Mouse (Mus musculus): Measurements from ENCODE around the gene Prelid3b.
A peak's percentile ranks its signal among the peaks of the same experiment; 100 is the strongest.

Prelid3b gene

DNA sequence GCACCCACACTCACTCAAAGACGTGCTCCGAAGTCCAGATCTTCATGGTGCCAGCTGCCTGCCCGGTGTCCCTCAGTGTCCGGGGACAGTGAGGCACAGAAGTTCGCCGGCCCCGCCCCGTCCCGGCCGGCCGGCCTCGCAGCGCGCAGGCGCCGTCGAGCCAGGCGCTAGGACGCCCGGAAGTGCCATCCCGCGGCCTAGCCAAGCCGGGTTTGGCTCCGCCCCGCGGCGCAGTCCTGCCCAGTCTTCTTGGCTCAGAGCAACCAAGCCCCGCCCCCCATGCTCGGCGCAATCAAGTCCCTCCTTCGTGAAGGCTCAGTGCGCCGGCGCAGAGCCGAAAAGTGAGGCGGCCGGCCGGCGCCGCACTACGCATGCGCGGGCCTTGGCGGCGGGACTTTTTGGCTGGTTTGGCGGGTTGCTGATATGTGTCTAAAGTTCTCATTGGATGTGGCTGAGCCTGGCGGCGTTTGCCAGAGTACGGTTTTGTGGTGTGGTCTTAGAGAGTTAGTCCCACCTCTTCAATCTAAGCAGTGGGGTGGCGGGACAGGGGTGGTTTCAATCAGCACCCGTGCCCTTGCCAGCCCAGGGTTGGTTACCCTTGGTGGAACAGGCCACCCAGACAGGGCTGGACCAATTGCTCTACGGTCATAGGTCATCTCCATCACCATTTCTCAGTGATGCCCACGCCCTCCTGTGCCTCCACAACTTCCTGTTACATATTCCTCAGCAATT lies at the start of gene Prelid3b:
Gene Prelid3b, minus strand, starts transcription at position 264 of the 732 bp plus-strand sequence.
- DNase-seq (ENCODE audit: low read depth, low spot score): peak; percentile 100

DNA sequence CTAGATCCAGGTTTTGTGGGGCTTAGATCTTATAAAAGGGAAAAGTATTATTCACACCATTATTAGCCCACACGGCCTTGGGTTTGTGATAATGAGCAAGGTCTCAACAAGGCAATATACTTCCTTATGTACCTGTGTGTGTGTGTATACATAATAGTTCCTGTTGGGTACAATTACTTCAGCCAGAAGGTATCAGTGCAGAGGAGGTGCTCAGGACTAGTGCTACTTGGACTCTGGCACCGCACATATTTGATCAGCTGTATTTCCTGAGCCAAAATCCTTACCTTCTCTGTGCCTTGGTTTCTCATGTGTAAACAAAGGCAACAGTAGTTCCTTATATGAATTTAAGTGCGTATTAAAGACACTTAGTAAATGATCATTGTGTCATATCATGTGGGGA lies 49.3 kb upstream of the Prelid3b start:
- no peak for DNase-seq (ENCODE audit: low read depth, low spot score)

DNA sequence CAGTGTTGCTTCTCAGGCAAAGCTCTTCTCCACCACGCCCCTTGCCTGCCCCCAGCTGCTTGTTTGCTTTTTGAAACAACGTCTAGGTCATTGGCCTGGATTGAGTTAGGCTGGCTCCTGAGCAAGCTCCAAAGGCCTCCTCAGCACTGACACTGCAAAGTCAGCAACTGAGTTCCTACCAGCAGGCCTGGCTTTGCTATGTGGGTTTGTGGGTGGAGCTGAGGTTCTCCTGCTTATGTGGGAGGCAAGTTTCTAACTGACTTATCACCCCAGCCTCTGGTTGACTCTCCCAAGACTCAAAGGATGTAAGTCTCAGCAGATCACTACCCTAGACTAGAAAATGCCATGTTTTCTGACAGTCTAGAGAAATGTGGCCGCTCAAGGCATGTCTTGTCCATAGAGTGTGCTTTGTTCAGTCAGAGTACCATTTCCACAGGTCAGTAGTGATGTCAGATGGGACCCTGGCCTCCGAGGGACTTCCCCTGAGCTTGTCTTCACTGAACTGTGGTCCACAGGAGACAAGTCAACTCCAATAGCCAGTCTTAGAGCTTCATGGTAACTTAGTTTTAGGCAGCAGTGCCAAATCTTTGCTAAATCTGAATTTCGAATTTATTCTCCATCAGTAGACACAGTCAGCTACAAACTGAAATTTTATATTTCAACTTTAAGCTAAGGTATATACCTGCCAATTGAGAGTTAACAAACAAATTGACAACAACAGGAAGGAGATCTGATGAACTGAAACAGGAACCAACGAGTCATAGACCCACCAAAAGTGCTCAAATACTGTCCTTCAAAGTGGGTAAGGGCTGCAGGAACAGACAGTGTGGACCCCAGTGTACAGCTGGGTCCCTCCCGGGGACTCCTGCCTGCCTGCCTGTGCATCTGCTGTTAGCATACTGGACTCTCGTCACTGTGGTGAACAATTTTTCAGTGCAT lies 44.5 kb upstream of the Prelid3b start:
- no peak for DNase-seq (ENCODE audit: low read depth, low spot score)

DNA sequence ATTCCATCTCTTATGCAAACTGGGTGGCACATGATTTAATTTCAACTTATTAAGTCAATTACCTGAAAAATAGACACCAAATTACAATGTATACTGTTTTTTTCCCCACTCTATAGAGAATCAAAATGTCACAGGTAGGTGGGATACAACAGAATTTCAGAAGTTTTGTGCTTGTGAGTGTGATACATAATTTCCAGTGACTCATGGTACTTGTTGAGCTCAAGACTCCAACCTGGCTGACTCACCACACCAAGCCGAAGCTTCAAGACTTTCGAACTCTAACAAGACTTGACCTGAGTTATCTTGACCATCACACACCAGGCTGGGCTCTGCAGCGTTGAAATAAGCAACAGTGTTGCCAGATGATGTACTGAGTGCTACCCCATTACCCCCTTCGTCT lies 42.0 kb upstream of the Prelid3b start:
- DNase-seq (ENCODE audit: low read depth, low spot score): no peak

- DNase-seq (ENCODE audit: low read depth, low spot score): no peak
These were observed 40.9 kb upstream of the Prelid3b start for GRCm38 (mm10) chr2:174513827-174514226.

- no peak for DNase-seq (ENCODE audit: low read depth, low spot score)
These were observed 36.9 kb upstream of the Prelid3b start for GRCm38 (mm10) chr2:174509825-174510224.

DNA sequence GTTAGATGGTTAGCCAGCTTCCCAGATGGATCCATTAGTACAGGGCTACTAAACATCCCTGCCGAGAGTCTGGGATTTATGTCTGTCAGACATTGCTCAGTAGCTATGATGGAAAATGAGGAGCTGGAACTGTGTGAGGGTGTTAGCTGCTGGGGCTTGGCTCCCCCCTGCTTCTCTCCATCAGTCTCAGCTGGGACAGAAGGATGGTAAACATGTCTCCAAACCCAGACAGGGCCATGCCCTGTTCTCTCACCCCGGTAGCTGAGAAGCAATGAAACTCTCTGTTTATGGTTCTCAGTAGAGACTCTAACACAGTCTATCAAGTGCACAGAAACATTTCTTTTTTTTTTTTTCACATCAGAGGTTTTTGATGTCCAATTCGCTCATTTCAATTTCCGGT lies 35.1 kb upstream of the Prelid3b start:
- DNase-seq (ENCODE audit: low read depth, low spot score): no peak

GRCm38 (mm10) chr2:174502831-174503460 lies 30.1 kb upstream of the Prelid3b start:
- DNase-seq (ENCODE audit: low read depth, low spot score): peak; percentile 30

DNA sequence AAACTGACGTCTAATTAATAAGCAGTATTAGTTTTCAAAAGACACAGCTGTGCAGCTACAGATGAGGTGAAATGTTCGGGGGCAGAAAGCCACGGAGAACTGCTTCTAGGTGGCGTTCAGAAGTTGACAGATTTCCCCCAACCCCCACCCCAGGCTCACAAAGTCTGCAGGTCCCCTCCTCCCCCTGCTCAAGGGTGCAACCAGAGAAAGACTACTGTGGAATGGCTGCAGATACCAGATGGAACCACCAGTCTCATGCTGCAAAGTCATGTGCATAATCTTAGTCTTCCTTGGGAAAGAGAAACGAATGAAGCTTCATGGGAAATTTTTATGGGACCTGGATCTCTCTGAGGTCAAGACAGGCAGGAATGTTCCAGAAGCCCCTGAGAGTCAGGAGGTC lies 29.4 kb upstream of the Prelid3b start:
- no peak for DNase-seq (ENCODE audit: low read depth, low spot score)

GRCm38 (mm10) chr2:174501517-174501916 lies 28.6 kb upstream of the Prelid3b start:
- DNase-seq (ENCODE audit: low read depth, low spot score): no peak

DNA sequence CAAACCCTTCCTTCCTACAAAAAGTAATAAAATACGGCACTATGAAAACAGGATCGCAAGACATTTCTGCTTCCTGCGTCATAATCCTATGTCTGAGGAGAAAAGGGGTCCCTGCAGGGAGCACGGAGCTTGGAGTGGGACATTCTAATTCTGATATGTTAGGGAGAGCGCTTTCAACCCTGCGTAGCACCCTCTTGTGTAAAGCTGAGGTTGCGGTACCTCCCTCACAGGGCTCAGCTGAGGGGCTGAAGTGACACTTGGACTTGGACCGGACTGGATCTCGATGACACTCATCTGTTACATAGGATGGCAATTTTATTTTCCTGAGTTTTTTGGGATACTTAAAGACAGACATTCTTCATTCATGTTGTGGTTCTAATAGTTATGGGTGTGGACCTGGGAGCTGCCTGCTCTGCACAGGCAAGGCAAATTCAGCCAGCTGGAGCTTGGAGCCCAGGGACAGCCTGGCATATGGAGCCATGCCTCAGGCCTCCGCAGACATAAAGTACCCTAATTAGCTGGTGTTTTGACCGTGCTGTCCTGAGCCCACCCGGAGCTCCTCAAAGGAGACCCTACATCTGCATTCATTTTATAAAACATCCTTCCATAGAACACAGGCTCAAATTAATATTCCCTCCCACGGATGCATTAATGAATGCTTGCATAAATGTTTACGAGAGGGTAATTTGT lies 28.1 kb upstream of the Prelid3b start:
- DNase-seq (ENCODE audit: low read depth, low spot score): no peak

GRCm38 (mm10) chr2:174492858-174493257 lies 20.0 kb upstream of the Prelid3b start:
- no peak for DNase-seq (ENCODE audit: low read depth, low spot score)

GRCm38 (mm10) chr2:174487005-174487404 lies 14.1 kb upstream of the Prelid3b start:
- DNase-seq (ENCODE audit: low read depth, low spot score): no peak

DNA sequence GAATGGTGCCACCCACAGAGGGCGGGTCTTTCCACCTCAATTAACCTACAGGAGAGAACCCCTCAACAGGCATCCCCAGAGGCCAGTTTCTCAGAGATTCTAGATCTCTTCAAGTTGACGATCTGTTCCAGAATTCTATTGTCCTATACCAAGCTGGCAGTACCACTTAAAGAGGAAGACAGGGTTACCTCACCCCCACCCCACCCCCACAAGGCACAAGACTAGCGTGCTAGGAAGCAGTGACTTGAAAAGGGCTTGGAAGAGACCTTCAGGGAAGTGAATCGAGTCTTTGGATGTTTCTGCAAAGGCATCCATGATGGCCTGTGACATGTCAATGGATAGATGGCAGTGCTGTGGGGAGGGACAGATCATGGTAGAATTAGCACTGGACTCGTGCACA lies 5.9 kb upstream of the Prelid3b start:
- no peak for DNase-seq (ENCODE audit: low read depth, low spot score)

DNA sequence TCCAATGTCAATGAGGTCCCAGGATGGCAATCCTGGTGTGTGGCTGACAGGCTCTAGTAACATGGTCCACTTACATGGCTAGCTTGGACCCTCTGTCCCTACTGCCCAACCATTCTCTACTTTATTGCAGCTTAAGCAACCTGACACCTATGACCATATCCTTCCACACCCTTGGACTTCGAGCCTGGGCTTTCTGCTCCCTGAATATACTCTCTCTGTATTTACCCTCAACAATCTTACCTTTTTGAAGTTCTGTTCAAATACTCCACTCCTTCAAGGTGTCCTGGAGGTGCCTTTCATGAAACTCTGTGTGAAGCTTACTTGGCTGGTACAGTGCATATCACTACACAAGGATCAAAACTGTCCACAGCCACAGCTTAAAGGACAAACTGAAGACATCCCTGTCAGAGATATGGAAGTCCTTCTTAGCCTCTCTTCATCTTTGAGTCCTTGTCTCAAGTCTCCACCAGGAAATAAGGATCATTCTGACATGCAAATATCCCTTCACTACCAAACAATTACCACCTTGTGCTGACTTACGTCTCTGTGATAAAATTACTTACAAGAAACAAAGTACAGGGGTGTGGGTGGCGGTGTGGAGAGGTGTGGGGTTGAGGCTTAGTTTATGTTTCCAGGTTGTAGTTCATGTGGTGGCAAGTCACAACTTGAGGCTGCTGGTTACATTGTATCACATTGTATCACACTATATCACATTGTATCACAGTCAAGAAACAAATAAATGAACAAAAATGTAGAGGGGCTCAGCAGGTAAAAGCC lies 4.8 kb upstream of the Prelid3b start:
- DNase-seq (ENCODE audit: low read depth, low spot score): no peak

DNA sequence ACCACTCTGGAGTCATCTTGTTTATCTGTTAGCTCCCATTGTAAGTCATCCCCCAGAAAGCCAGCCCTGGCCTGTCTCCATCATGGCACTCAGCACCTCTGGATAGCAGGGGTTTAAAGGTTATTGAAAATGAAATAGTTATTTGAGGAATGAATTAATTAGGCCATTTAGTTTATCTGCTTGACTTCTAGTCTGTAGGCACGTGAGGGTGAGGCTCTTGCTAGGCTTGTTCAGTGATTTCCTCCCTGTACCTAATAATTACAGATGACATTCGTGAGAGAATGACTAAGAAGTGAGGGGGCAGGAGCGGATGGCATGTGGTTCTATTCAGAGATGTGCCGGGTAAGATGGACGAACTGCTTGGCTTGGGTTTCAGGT lies 658 bp upstream of the Prelid3b start:
- DNase-seq (ENCODE audit: low read depth, low spot score): no peak

- DNase-seq (ENCODE audit: low read depth, low spot score): no peak
These were observed 474 bp downstream of the Prelid3b start for GRCm38 (mm10) chr2:174472407-174472806.

DNA sequence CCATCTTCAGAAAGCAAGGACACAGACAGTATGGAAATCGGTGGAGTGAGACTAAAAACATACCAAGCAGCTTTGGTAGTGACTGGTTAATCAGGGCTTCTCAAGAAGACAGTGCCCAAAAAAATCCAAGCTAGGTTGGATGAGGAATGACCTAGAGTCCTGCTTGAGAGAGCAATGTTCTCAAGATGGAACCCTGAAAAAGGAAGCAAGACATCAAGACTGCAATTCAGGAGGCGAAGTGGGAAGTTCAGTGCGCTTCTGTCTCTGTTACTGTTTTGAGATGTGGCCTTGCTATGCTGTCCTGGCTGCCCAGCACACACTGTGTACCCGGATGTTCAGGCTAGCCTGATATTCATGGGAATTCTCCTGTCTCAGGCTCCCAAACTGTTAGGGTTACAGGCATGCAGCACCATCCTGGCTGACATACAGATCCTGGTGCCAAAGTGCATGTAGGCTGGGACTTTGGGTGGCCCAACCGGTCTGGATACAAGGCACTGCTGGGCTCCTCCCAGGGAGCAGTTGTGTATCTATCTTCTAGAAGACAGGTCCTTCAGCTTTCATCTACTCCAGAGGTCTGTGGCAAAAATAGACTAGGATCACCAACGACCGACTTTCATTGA lies 2.0 kb downstream of the Prelid3b start:
- no peak for DNase-seq (ENCODE audit: low read depth, low spot score)

- DNase-seq (ENCODE audit: low read depth, low spot score): no peak
These were observed 2.5 kb downstream of the Prelid3b start for GRCm38 (mm10) chr2:174470333-174470732.

- DNase-seq (ENCODE audit: low read depth, low spot score): peak; percentile 97
These were observed 8.9 kb downstream of the Prelid3b start, which contains the start of gene Atp5e for GRCm38 (mm10) chr2:174463789-174464523. TSS of gene Atp5e (minus strand) at chr2:174464105.

Data from ZHBTc4 (cell line).